In the genomic region with DNA sequence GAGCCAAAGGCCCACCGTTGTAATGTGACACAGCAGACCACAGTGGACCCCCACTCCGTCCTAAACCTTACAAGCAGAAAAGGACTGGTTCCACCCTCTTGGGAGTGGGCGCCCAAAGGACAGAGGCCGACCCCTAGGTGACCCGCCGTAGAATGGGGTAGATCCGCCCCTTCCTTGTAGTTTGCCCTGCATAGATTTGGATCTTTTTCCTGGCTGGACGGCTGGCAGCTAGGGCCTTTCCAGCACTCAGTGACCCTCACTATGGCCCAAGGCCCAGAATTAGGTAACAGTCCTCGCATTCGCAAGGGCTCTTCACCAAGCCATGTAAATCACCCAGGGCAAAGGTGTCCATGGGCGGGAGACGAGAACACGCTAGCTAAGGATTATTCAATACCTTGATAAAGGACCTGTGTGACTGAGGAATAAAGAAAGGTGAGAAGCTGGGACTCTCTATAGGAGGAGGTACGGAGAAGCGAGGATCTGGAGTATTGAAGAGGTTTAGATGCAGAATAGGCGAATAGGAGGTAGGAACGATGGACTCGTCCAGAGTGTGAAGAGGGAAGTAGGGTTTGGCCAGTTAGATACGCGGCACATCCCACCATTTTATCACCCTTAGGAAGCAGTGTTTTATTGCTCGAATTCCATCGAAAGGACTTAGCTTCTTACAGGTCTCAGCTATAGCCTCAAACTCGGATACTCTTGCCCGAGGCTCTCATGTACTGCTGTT, we compare ENCODE assay signal across 8 mouse cellular contexts. TPM values are rescaled to one million over a fixed set of nuclear protein-coding genes. Genes with fewer than 3 reads are reported as not detected.
DNase-seq lines count a peak whose midpoint lies in the region; ATAC-seq and TF ChIP-seq lines count a peak whose summit lies in the region.

No protein-coding gene starts in this region.

- H3K4me2 ChIP-seq in heart, embryonic 15.5 days = peak overlapping the region; percentile 84
- peak overlapping the region; percentile 70 for H3K4me2 ChIP-seq in midbrain, embryonic 15.5 days

- H3K27me3 ChIP-seq in cerebellum, adult 2 months (ENCODE audit: control insufficient read depth, insufficient read depth, low read length) = no peaks in the 10 kb centered on the region
- no peaks in the 10 kb centered on the region for H3K27me3 ChIP-seq in heart, embryonic 15.5 days
- H3K27me3 ChIP-seq in limb, embryonic 10.5 days (ENCODE audit: low read depth, poor library complexity, severe bottlenecking) = no peaks in the 10 kb centered on the region
- H3K27me3 ChIP-seq in midbrain, embryonic 15.5 days (replicated peaks) = no peaks in the 10 kb centered on the region

- H3K27ac ChIP-seq in cerebellum, adult 2 months (ENCODE audit: insufficient read depth, low read length) = peak overlapping the region; percentile 96
- H3K27ac ChIP-seq in heart, embryonic 15.5 days = peak overlapping the region; percentile 87
- H3K27ac ChIP-seq in limb, embryonic 10.5 days = peak overlapping the region; percentile 95
- H3K27ac ChIP-seq in midbrain, embryonic 15.5 days = peak overlapping the region; percentile 92

- DNase-seq in cerebellum, adult 2 months = no peak
- DNase-seq in cerebellum, postnatal 10 days = no peak
- DNase-seq in adrenal gland, adult 2 months = peak; percentile 83
- no peak for DNase-seq in limb, embryonic 10.5 days (ENCODE audit: low spot score)
- DNase-seq in right cerebral cortex, postnatal 4 days = no peak
- no peak for DNase-seq in thymus, postnatal 14 days

- peak overlapping the region; percentile 82 for H3K4me3 ChIP-seq in cerebellum, adult 2 months (replicated peaks; ENCODE audit: insufficient read depth, low read depth, low read length)
- H3K4me3 ChIP-seq in heart, embryonic 15.5 days = peak overlapping the region; percentile 96
- H3K4me3 ChIP-seq in limb, embryonic 10.5 days = peak overlapping the region; percentile 98
- peak overlapping the region; percentile 86 for H3K4me3 ChIP-seq in midbrain, embryonic 15.5 days

- peaks cover 13% of the 10 kb centered on the region for H3K4me1 ChIP-seq in cerebellum, adult 2 months (ENCODE audit: control insufficient read depth, insufficient read depth, low read length)
- H3K4me1 ChIP-seq in heart, embryonic 15.5 days (replicated peaks) = peaks cover 50% of the 10 kb centered on the region
- peaks cover 46% of the 10 kb centered on the region for H3K4me1 ChIP-seq in limb, embryonic 10.5 days
- peaks cover 52% of the 10 kb centered on the region for H3K4me1 ChIP-seq in midbrain, embryonic 15.5 days

- no peaks in the 10 kb centered on the region for H3K9me3 ChIP-seq in heart, embryonic 15.5 days (replicated peaks)
- H3K9me3 ChIP-seq in limb, embryonic 10.5 days (replicated peaks) = no peaks in the 10 kb centered on the region
- no peaks in the 10 kb centered on the region for H3K9me3 ChIP-seq in midbrain, embryonic 15.5 days

- H3K36me3 ChIP-seq in heart, embryonic 15.5 days = peaks cover 17% of the 10 kb centered on the region
- H3K36me3 ChIP-seq in limb, embryonic 10.5 days = peaks cover 41% of the 10 kb centered on the region
- peaks cover 11% of the 10 kb centered on the region; the same call in 1 of the 2 replicates for H3K36me3 ChIP-seq in midbrain, embryonic 15.5 days (replicated peaks)

- TF ChIP-seq CTCF in cerebellum, adult 2 months (IDR thresholded peaks at IDR 0.05; ENCODE audit: borderline replicate concordance, insufficient read depth, low read depth, low read length) = no peak

- peak overlapping the region; percentile 94 for H3K9ac ChIP-seq in heart, embryonic 15.5 days
- H3K9ac ChIP-seq in midbrain, embryonic 15.5 days = peak overlapping the region; percentile 94

- no peak for TF ChIP-seq POLR2A in cerebellum, adult 2 months (IDR thresholded peaks at IDR 0.05; ENCODE audit: borderline replicate concordance, insufficient read depth, low read length)

- WGBS in cerebellum, adult 2 months = 11% methylated on average over 24 of the region's 24 CpGs
- 20% methylated on average over 24 of the region's 24 CpGs for WGBS in heart, embryonic 15.5 days
- WGBS in limb, embryonic 10.5 days = 14% methylated on average over 24 of the region's 24 CpGs
- WGBS in midbrain, embryonic 15.5 days = 17% methylated on average over 24 of the region's 24 CpGs

- ATAC-seq in heart, embryonic 15.5 days (replicated peaks; ENCODE audit: insufficient number of reproducible peaks, insufficient read depth, low FRiP score, low read depth) = no peak
- no peak for ATAC-seq in midbrain, embryonic 15.5 days (replicated peaks)

RNA-seq across cellular contexts. Expression of gene Agpat1, which starts 0.6 kb away (rescaled TPM):
- polyA plus RNA-seq in cerebellum, adult 2 months (2012; rRNA removed) = 172 and 179 TPM in 2 replicates
- total RNA-seq in adrenal gland, adult 2 months (2021) = 100 to 1,000 TPM; 113 to 118 TPM
- polyA plus RNA-seq in adrenal gland, adult 2 months (2012; rRNA removed) = 275 and 286 TPM in 2 replicates
- 45.7 and 53.9 TPM in 2 replicates for polyA plus RNA-seq in heart, embryonic 15.5 days (2015; fragmentation: Nextera tagmentation; extraction: Ambion mirVana)
- 51.0 and 55.6 TPM in 2 replicates for polyA plus RNA-seq in limb, embryonic 10.5 days (2016; fragmentation: Nextera tagmentation; extraction: Ambion mirVana)
- 128 and 130 TPM in 2 replicates for polyA plus RNA-seq in midbrain, embryonic 15.5 days (2015; fragmentation: Nextera tagmentation; extraction: Ambion mirVana)

RNA-seq across cellular contexts. Expression of gene Rnf5, which starts 1.2 kb away (rescaled TPM):
- 125 and 137 TPM in 2 replicates for polyA plus RNA-seq in cerebellum, adult 2 months (2012; rRNA removed)
- 10 to 100 TPM; 77.8 to 92.0 TPM for total RNA-seq in adrenal gland, adult 2 months (2021)
- 90.8 and 115 TPM in 2 replicates for polyA plus RNA-seq in adrenal gland, adult 2 months (2012; rRNA removed)
- 99.7 and 111 TPM in 2 replicates for polyA plus RNA-seq in heart, embryonic 15.5 days (2015; fragmentation: Nextera tagmentation; extraction: Ambion mirVana)
- polyA plus RNA-seq in limb, embryonic 10.5 days (2016; fragmentation: Nextera tagmentation; extraction: Ambion mirVana) = 149 and 162 TPM in 2 replicates
- polyA plus RNA-seq in midbrain, embryonic 15.5 days (2015; fragmentation: Nextera tagmentation; extraction: Ambion mirVana) = 306 and 313 TPM in 2 replicates

RNA-seq across cellular contexts. Expression of gene Ager, which starts 7.0 kb away (rescaled TPM):
- polyA plus RNA-seq in cerebellum, adult 2 months (2012; rRNA removed) = 1.4 and 1.8 TPM in 2 replicates
- under 1 TPM; 0.84 to 0.86 TPM for total RNA-seq in adrenal gland, adult 2 months (2021)
- 1.3 and 1.5 TPM in 2 replicates for polyA plus RNA-seq in adrenal gland, adult 2 months (2012; rRNA removed)
- polyA plus RNA-seq in heart, embryonic 15.5 days (2015; fragmentation: Nextera tagmentation; extraction: Ambion mirVana) = 6.4 and 12.3 TPM in 2 replicates
- polyA plus RNA-seq in limb, embryonic 10.5 days (2016; fragmentation: Nextera tagmentation; extraction: Ambion mirVana) = 2.6 and 3.6 TPM in 2 replicates
- polyA plus RNA-seq in midbrain, embryonic 15.5 days (2015; fragmentation: Nextera tagmentation; extraction: Ambion mirVana) = 1.7 and 1.8 TPM in 2 replicates

RNA-seq across cellular contexts. Expression of gene Egfl8, which starts 11.1 kb away (rescaled TPM):
- polyA plus RNA-seq in cerebellum, adult 2 months (2012; rRNA removed) = 6.3 and 7.4 TPM in 2 replicates
- 1 to 10 TPM; 2.4 to 3.0 TPM for total RNA-seq in adrenal gland, adult 2 months (2021)
- 2.4 and 4.2 TPM in 2 replicates for polyA plus RNA-seq in adrenal gland, adult 2 months (2012; rRNA removed)
- polyA plus RNA-seq in heart, embryonic 15.5 days (2015; fragmentation: Nextera tagmentation; extraction: Ambion mirVana) = 1.3 and 2.2 TPM in 2 replicates
- 1.9 and 2.2 TPM in 2 replicates for polyA plus RNA-seq in limb, embryonic 10.5 days (2016; fragmentation: Nextera tagmentation; extraction: Ambion mirVana)
- 9.2 and 10.3 TPM in 2 replicates for polyA plus RNA-seq in midbrain, embryonic 15.5 days (2015; fragmentation: Nextera tagmentation; extraction: Ambion mirVana)

RNA-seq across cellular contexts. Expression of gene Pbx2, which starts 13.6 kb away (rescaled TPM):
- 69.5 and 72.3 TPM in 2 replicates for polyA plus RNA-seq in cerebellum, adult 2 months (2012; rRNA removed)
- total RNA-seq in adrenal gland, adult 2 months (2021) = 10 to 100 TPM; 35.2 to 42.7 TPM
- 43.4 and 45.6 TPM in 2 replicates for polyA plus RNA-seq in adrenal gland, adult 2 months (2012; rRNA removed)
- polyA plus RNA-seq in heart, embryonic 15.5 days (2015; fragmentation: Nextera tagmentation; extraction: Ambion mirVana) = 4.8 and 5.5 TPM in 2 replicates
- polyA plus RNA-seq in limb, embryonic 10.5 days (2016; fragmentation: Nextera tagmentation; extraction: Ambion mirVana) = 19.9 and 22.5 TPM in 2 replicates
- 10.2 and 10.7 TPM in 2 replicates for polyA plus RNA-seq in midbrain, embryonic 15.5 days (2015; fragmentation: Nextera tagmentation; extraction: Ambion mirVana)
